Mouse (Mus musculus) embryo, embryonic 9.5 days (tissue): ENCODE data around the gene Lrrc74a.
A peak's percentile ranks its signal among the peaks of the same experiment; 100 is the strongest.

Experiments
- DNase-seq: peaks from one replicate; pipeline ENCODE4 v3.0.0-alpha.2; 2017; ENCODE audit errors: extremely low spot score

The Lrrc74a gene

DNA sequence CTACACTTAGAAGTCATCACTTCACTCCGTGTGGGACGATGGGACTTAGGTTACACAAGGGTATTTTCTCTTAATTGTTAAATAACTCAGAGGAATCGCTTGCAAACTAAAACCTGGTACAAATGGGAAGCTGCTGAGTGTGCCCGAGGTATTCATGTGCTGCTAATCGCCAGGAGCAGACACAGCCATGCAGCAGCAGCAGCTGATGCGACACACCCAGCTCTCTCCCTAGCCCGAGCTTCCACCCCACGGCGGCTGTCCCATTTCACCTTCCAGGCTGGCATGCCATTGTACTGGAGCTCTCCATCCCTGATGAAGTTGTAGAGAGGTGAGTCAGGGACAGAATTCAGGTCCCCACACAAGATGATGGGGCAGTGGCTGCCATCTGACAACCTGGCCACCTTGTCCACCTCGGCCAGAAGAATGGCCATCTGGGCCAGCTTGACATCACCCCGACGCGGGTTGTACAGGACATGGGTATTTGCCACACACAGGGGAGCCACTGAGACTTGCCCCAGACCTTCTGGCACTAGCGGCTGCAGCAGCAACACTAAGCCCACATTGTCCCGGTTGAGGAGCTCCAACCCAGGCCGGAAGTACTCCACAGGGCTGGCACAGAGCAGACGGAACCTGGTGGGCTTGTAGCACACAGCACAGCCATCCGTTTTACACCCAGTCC, 14.1 kb upstream of the Lrrc74a start:
- DNase-seq: no peak

- DNase-seq: no peak
Measured at GRCm38 (mm10) chr12:86721453-86721852, 12.7 kb upstream of the Lrrc74a start.

DNA sequence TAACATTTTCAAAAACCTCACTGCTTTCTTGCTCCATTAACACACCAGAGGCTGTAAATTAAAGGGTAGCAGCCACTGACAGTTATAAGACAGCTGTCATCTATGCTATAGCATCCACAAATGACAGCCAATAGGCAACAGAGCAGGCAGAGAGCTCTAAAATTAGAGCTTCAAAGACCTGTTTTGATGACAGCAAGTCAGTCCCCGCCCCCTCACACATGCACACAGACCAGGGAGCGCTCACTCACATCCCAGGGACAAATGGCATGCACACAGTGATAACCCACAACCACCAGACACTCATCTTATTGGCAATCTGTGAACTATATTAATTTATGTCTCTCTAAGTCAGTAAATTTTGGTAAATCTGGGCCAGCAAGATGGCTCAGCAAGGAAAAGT, 9.9 kb upstream of the Lrrc74a start:
- DNase-seq: no peak

DNA sequence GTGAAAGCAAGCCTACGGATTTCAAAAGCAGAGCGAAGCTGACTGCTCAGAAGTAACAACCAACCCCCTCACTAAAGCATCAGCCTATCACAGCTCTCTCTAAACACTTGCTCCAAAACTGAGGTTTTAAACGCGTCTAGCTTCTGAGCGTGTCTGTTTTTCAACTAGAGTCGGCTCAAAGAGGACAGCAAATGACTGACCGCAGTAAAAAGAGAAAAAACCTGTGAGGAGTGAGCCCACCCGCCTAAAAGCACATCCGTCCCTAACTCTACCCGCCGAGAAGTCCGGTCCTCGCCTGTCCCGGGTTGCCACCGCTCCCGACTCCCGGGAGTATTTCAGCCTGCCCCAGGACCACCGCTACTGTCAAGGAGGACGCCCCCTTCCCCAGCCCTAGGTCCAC, 8.5 kb upstream of the Lrrc74a start:
- DNase-seq: no peak

- DNase-seq: peak; percentile 97
Measured at GRCm38 (mm10) chr12:86726120-86726640, 8.0 kb upstream of the Lrrc74a start, which contains the start of gene Angel1. TSS of gene Angel1 (minus strand) at chr12:86726460.

- DNase-seq: no peak
Measured at GRCm38 (mm10) chr12:86761036-86761435, 26.9 kb downstream of the Lrrc74a start.

DNA sequence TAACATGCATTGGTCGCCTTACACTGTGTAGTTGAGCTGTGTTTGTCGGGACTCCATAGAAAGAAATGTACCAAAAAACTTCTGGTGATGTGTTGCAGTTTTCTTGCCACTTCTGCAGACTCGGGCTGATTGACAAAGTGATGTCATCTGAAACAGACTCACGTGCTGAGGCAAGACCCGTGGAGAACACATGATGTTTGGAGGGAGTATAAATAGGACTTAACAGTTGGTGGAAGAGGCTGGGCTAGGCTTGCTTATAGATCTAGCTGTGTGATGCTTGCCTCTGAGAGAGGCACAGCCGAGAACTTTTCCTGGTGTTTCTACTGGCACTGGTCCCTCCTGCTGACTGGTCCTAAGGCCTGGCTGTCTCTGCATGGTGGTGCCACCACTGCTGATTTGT, 29.9 kb downstream of the Lrrc74a start:
- DNase-seq: no peak

DNA sequence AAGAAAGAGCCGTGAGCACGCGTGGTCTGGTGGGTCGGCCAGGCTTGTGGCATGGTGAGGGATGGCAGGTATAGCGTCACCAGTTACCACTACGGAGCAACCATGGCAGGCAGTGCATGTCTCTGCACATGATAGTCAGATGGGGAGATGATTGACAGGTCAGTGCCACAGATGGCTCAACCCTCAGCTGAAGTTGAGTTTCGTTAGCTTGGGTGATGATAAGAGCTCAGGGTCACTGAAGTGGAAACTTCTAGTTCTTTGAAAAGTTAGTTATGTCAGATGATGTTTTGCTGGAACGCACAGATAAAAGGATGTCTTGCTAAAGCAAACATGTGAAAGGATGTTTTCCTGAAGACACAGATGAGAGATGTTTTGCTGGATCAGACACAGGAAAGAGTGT, 32.3 kb downstream of the Lrrc74a start:
- no peak for DNase-seq

- peak; percentile 68 for DNase-seq
Measured at GRCm38 (mm10) chr12:86767868-86768631, 33.9 kb downstream of the Lrrc74a start.

DNA sequence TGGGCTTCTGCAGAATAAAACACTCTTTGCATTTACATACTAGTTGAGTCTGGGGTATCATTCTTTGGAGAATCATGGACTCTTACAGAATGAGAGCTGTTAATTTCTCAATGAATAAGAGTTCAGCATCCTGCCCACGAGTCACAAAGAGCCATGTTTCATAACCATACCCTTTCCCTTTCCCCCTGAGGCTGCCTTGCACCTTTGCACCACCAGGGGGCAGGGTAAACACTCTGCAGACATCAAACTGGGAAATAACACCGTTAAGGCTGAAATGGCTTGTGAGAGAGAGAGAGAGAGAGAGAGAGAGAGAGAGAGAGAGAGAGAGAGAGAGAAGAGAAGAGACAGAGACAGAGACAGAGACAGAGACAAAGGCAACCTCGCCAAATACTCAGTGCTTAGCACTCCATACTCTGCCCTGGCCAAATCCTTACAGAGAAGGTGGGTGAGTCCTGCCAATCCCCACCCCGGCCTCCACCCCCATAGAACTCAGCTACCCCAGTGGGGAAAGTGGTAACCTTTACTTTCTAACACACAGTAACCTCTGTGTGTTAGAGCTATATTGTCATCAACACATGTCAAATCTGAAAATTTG, 34.9 kb downstream of the Lrrc74a start:
- DNase-seq: peak; percentile 78

DNA sequence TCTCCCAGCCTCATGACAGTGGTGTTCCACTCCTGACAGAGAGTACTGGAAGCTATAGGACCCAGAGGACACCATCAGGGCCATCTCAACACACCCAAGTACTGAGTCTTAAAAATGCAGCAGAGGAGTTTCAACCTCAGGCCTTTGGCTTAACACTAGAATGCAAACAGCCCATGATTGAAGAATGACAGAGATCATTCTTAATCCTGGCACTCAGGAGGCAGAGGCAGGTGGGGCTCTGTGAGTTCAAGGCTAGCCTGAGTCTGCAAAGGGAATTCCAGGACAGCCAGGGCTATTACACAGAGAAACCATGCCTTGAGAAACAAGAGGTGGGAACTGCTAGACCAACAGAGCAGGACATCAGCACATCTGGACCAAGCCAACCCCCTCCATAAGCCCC, 35.6 kb downstream of the Lrrc74a start:
- no peak for DNase-seq

DNA sequence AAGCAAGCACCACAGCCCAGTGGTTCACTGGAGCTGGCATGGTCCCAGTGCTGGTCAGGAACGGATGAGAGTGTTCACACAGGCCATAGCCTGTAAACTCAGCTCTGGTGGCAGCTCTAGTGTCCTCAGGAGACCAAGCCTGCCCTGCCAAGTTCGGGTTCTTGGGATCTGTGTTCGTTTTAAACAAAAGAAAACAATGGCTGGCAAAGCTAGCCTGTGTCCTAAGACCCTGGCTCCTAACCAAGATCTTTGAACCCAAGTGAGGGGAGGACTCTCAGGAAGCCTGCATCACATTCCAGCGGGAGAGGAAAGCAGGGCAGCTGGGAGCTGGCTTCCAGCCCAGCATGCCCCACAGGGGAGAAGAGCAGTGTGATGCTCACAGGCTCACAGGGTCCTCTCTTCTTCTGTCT, 36.1 kb downstream of the Lrrc74a start:
- no peak for DNase-seq

GRCm38 (mm10) chr12:86770927-86771326, 36.8 kb downstream of the Lrrc74a start:
- DNase-seq: no peak

GRCm38 (mm10) chr12:86771823-86772427, 37.8 kb downstream of the Lrrc74a start:
- peak; percentile 89 for DNase-seq

GRCm38 (mm10) chr12:86772551-86772950, 38.4 kb downstream of the Lrrc74a start:
- DNase-seq: no peak

DNA sequence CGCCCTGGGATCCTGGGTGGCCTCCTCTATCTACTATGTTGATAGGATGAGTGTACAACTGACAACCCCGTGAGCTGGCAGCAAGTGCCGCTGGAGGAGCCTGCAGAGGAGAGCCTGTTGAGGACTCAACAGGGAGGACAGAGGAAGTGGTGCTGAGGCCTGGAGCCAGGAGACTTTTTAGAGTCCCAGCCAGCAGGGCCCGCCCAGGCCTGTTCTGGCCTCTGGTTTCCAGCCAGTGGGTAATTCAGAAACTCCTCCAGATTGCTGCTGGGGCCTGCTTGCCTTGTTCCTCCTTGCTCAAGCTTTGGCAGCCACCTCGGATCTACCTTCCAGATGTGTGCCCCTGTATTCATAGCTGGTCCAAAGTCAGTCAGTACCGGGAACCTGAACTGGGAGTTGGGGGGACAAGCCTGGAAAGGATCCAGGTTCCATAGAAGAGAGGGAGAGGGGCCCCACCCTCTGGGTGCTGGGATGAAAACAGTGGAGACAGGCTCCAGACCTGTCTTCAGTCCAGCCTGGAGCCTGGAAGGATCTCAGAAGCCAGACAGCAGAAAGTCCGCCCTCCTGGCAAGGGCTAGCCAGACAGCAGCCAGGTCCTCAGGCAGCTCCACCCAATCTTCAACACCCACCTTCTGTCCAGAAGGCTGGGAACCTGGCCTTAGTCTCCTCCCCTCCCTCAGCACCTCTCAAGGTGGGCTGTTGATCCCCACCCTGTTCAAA, 41.6 kb downstream of the Lrrc74a start:
- no peak for DNase-seq

- DNase-seq: no peak
Measured at GRCm38 (mm10) chr12:86776341-86776860, 42.2 kb downstream of the Lrrc74a start.

DNA sequence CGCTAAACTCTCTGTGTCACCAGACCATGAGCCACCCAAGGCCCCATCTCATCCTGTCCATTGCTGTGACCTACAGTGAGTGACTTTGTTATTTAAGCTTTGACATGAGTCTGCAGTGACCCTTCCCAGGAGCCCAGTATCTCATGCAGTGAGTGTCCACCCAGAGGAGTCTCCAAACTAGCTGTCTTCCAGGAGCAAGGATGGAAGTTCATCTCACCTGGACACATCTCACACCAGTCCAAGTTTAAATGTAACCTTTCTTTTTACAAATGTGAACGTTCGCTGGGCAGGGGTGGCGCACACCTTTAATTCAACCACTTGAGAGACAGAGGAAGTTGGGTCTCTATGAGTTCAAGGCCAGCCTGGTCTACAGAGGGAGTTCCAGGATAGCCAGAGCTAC, 44.4 kb downstream of the Lrrc74a start:
- DNase-seq: no peak

DNA sequence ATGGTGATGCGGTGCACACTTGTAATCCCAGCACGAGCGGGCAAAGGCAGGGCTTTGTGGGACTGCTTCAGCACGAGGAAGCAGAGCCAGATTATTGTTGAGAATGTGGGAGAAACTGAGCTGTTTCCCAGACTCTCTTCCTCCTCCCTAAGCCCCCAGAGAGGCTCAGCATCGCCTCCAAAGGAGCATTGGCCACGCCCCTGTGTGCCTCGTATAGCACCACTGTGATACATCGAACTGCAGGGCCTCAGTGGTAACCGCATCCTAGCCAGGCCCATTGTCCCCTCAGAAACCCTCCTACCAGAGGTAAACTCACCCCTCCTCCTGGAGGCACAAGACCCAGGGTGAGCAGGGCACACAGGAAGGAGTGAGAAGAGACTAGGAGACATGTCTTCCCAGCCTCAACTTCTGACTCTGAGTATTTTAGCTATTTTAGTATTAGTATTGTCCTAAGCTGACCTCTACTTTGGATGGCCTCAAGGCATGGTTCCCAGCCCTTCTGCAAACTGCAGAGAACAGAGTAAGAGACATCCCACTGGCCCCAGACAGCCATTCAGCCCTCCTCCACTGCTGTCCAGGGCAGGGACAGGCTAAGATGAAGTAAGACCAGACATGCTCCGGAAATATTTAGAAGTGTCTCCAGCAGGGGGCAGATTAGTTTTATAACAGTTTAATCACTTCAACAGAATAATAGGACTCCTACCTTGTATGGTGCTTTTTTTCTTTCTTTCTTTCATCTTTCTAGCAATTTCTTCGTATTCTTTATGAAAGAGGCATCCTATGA, 45.2 kb downstream of the Lrrc74a start:
- DNase-seq: peak; percentile 33

DNA sequence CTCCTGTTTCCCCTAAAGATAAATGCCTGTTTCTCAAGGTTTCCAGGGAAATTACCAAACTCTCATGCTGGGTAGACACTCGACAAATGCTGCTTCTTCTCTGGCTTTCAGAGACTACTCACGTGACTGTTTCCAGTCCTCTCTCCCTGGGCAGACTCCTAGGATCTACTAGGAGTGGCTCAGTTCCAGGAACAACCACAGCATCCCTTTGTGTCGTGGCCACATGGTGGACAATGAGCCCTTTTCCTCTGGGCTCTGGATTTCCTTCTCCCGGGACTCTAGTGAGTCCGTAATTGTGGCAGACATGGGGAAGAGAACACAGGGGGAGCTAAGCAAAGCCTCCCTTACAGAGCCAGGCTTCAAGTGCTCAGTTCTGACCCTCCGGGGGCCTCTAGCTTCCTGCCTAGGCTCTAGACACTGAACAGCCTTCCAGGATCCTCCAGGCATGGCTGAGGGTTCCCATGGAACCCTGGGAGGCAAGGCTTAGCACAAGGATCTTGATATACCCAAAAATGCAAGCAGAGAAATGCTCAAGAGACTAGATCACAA, 47.6 kb downstream of the Lrrc74a start:
- no peak for DNase-seq
